Mouse (Mus musculus) neural tube, embryonic 11.5 days (tissue): Measurements from ENCODE around the gene Hsd17b2. TPM values are rescaled to one million over a fixed set of nuclear protein-coding genes. Genes with fewer than 3 reads are reported as not detected.

ENCODE experiments used
- ATAC-seq: fragments of 200-750 bp; cut with Nextera tagmentation; 2 replicates; pipeline ENCODE4 v1.8.0; 2017; ENCODE audit warnings: moderate number of reproducible peaks, mild to moderate bottlenecking, moderate TSS enrichment, moderate library complexity; ENCODE audit not compliant: insufficient read depth, low FRiP score, low TSS enrichment
- DNase-seq: peaks from one replicate; pipeline ENCODE4 v3.0.0-alpha.2; 2015; ENCODE audit warnings: low spot score
- H3K27ac ChIP-seq: fragments of 300-500 bp; sonication (generic); 2 replicates; pipeline ENCODE4 v1.5.1; 2014; ENCODE audit warnings: low read depth, mild to moderate bottlenecking, low read length
- H3K27me3 ChIP-seq: fragments of 300-500 bp; sonication (generic); 2 replicates; pipeline ENCODE4 v1.6.1; 2014; ENCODE audit warnings: mild to moderate bottlenecking, low read length, mixed read lengths; ENCODE audit not compliant: control insufficient read depth, insufficient read depth
- H3K36me3 ChIP-seq: fragments of 300-500 bp; sonication (generic); 2 replicates; pipeline ENCODE4 v1.6.1; 2014; ENCODE audit warnings: mild to moderate bottlenecking, low read length, moderate library complexity, mixed read lengths; ENCODE audit not compliant: control insufficient read depth, insufficient read depth
- H3K4me1 ChIP-seq: fragments of 300-500 bp; sonication (generic); 2 replicates; pipeline ENCODE4 v1.6.1; 2014; ENCODE audit warnings: low read length, mixed read lengths; ENCODE audit not compliant: control insufficient read depth, insufficient read depth
- H3K4me2 ChIP-seq: fragments of 300-500 bp; sonication (generic); 2 replicates; pipeline ENCODE4 v1.6.1; 2014; ENCODE audit warnings: low read depth, mild to moderate bottlenecking, moderate library complexity
- H3K4me3 ChIP-seq: fragments of 300-500 bp; sonication (generic); 2 replicates; pipeline ENCODE4 v1.5.1; 2014; ENCODE audit warnings: low read depth, low read length
- H3K9ac ChIP-seq: fragments of 300-500 bp; sonication (generic); 2 replicates; pipeline ENCODE4 v1.6.1; 2014; ENCODE audit warnings: mild to moderate bottlenecking, low read length
- H3K9me3 ChIP-seq: fragments of 300-500 bp; sonication (generic); 2 replicates; pipeline ENCODE4 v1.6.1; 2016; ENCODE audit warnings: low read length; ENCODE audit not compliant: control insufficient read depth
- WGBS: fragments of 180-500 bp; shearing (Covaris S2); extraction: QIAGEN DNeasy Blood & Tissue Kit; methylation state at CpG from one replicate; pipeline ENCODE4 v1.1.7; 2014; 5-methylcytosine and 5-hydroxymethylcytosine counted together
- polyA plus RNA-seq: library from polyadenylated mRNA; unstranded; fragments of >200 nt; fragmentation: Nextera tagmentation; extraction: Ambion mirVana; gene quantifications from 2 replicates; pipeline ENCODE4 v1.2.1, GENCODE M21; 2014

The Hsd17b2 gene
- polyA plus RNA-seq, 1 experiment from 2014 or later: not detected

DNA sequence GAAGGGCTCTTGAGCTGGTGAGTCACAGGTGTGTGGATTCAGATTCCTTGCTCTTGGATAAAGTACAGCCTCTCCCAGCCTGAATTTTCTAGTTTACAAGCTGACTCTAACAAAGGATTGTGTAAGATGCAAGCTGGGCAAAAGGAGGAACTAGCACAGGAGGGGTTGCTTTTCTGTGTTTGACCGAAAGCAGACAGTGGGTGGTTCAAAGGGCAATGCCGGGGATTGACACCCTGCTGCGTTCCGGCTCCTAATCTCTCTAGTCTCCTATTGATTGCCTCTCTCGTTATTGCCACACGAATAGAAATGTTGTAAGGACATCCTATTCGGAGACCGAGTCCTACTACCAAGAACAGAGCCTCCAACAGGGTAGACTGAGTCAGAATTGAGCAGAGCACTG lies 1.0 kb upstream of the Hsd17b2 start:
- Histone ChIP-seq H3K27me3 (no peaks in the 10 kb centered on the region), H3K4me2 (no peak overlapping the region), H3K9ac (no peak overlapping the region), H3K36me3 (no peaks in the 10 kb centered on the region), H3K27ac (no peak overlapping the region), H3K4me3 (no peak overlapping the region), H3K9me3 (no peaks in the 10 kb centered on the region), H3K4me1 (no peaks in the 10 kb centered on the region)
- 72% methylated on average over 8 of the region's 8 CpGs for WGBS
- no peak for ATAC-seq
- DNase-seq: no peak

DNA sequence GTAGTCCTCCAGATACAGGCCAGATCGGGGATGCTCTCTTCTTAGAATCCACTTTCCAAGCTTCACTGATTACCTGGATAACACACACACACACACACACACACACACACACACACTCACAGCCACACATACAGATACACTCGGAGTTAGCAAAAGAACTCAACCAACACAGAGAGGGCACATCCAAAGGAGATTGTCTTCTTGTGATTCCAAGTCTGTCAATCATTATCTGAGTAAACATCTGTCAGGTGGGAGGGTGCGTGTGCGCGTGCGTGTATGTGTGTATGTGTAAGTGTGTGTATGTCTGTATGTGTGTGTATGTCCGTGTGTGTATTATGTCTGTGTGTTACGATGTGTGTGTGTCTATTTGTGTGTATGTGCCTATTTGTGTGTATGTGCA lies 458 bp upstream of the Hsd17b2 start:
- H3K9ac ChIP-seq: no peak overlapping the region
- no peaks in the 10 kb centered on the region for H3K36me3 ChIP-seq
- H3K27ac ChIP-seq: no peak overlapping the region
- no peaks in the 10 kb centered on the region for H3K4me1 ChIP-seq
- H3K27me3 ChIP-seq: no peaks in the 10 kb centered on the region
- H3K9me3 ChIP-seq: no peaks in the 10 kb centered on the region
- 89% methylated on average over 8 of the region's 8 CpGs for WGBS
- DNase-seq: no peak
- no peak for ATAC-seq
- no peak overlapping the region for H3K4me3 ChIP-seq
- no peak overlapping the region for H3K4me2 ChIP-seq

DNA sequence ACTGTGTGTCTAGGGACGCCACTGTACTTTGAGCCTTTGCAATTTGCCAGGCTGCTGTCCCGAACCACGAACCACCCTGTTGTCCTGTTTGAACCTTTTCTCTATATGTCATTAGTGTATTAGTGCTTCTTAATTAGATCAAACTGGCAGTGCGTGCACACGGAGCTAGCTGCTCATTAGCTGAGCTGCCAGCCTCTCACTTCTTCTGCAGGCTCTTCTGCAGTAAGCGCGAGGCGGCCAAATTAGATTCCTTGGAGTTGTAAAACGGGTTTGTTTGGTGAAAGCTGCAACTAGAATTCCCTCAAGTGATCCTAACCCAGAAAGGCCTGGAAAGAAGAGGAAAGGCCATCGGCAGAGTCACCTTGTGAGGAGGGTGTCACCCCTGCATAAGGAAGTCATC lies 997 bp downstream of the Hsd17b2 start:
- no peaks in the 10 kb centered on the region for H3K36me3 ChIP-seq
- H3K4me1 ChIP-seq: no peaks in the 10 kb centered on the region
- no peak overlapping the region for H3K27ac ChIP-seq
- H3K27me3 ChIP-seq: no peaks in the 10 kb centered on the region
- 56% methylated on average over 10 of the region's 10 CpGs for WGBS
- DNase-seq: no peak
- no peaks in the 10 kb centered on the region for H3K9me3 ChIP-seq
- no peak overlapping the region for H3K4me2 ChIP-seq
- no peak overlapping the region for H3K9ac ChIP-seq
- ATAC-seq: no peak
- no peak overlapping the region for H3K4me3 ChIP-seq

DNA sequence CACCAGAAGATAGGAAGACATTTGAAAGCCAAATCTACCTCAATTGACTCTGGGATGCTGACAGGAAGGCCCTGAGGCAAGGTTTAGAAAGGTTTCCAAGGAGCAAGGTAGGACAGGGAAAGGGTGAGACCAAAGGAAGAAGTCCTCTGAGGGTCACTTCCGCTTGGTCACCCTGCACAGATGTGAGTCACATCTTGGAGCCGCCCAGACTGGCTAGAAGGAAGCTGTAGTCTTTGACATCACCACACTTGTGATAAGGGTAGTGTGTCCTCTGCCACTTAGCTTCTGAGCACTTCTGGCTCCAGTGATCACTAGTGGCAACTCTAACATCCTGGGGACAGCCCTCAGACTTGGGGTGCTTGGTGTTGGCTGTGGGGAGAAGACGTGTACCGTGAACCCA lies 4.4 kb downstream of the Hsd17b2 start:
- no peak for ATAC-seq
- 92% methylated on average over 4 of the region's 4 CpGs for WGBS
- H3K4me3 ChIP-seq: no peak overlapping the region
- H3K4me1 ChIP-seq: no peaks in the 10 kb centered on the region
- no peak overlapping the region for H3K27ac ChIP-seq
- H3K27me3 ChIP-seq: no peaks in the 10 kb centered on the region
- no peak for DNase-seq
- H3K36me3 ChIP-seq: no peaks in the 10 kb centered on the region
- H3K9ac ChIP-seq: no peak overlapping the region
- H3K9me3 ChIP-seq: no peaks in the 10 kb centered on the region
- H3K4me2 ChIP-seq: no peak overlapping the region

DNA sequence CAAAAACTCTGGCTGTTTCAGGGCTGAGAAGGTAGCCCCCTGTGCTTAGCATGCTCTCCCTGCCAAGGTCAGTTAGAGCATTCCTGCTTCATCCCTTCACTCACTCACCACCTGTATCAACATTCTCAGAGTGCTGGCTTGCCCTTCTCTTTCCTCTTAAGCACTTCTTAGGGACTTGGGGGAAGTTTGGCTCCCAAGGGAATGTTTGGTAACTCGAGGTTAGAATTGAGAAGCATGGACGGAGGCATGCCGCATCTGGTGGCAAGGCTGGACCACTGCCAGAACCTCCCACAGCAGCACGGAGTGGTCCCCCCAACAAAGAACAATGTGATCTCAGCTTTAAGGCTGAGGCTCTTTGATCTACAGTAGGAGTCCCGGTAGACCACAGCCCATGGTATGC lies 10.5 kb downstream of the Hsd17b2 start:
- H3K27ac ChIP-seq: no peak overlapping the region
- H3K4me1 ChIP-seq: no peaks in the 10 kb centered on the region
- peak; percentile 22 for DNase-seq
- WGBS: 60% methylated on average over 5 of the region's 5 CpGs
- no peak overlapping the region for H3K4me3 ChIP-seq
- no peaks in the 10 kb centered on the region for H3K36me3 ChIP-seq
- no peak overlapping the region for H3K9ac ChIP-seq
- H3K27me3 ChIP-seq: no peaks in the 10 kb centered on the region
- ATAC-seq: no peak
- H3K4me2 ChIP-seq: no peak overlapping the region
- no peaks in the 10 kb centered on the region for H3K9me3 ChIP-seq

DNA sequence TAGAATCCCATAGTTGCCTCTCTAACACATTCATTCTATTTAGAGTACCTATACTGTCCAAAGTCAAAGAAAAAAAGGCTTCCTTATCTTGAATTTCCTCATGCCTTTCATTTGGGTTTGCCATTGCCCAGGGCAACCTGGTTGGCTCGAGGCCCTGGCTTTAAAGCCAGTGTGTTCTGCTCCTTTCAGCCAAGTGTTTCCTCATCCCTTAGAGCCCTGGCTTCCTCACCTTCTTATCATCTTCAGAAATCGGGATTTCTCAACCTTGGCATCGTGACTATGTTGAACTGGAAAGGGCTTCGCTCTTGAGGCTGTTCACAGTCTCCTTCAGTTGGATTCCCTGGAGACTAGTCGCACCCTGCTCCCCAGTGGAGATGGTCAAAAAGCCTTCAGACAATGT lies 12.9 kb downstream of the Hsd17b2 start:
- ATAC-seq: no peak
- Histone ChIP-seq H3K27ac (no peak overlapping the region), H3K9ac (no peak overlapping the region), H3K4me3 (no peak overlapping the region), H3K36me3 (no peaks in the 10 kb centered on the region), H3K4me1 (no peaks in the 10 kb centered on the region), H3K4me2 (no peak overlapping the region), H3K9me3 (no peaks in the 10 kb centered on the region), H3K27me3 (no peaks in the 10 kb centered on the region)
- WGBS: 85% methylated on average over 5 of the region's 5 CpGs
- no peak for DNase-seq

DNA sequence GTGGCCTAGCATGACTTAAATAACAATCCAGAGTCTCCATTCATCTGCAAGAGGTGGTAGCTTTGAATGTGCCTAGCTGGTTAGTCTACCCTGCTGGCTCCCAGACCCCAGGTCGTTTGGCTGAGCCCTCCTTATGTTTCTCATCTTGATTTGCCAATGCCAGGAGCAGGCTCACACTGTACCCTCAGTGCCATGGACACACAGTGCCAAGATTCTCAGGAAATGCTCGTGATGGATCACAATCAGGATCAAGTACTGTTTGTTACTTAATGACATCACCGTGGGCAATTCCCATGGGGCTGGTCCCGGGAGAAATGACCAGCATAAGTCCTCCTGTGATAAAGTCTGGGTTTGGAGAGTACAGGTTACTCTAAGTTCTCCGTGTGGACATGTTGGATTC lies 14.2 kb downstream of the Hsd17b2 start:
- H3K27me3 ChIP-seq: no peaks in the 10 kb centered on the region
- DNase-seq (no peak), ATAC-seq (no peak)
- no peaks in the 10 kb centered on the region for H3K36me3 ChIP-seq
- H3K4me2 ChIP-seq: no peak overlapping the region
- no peak overlapping the region for H3K27ac ChIP-seq
- no peak overlapping the region for H3K4me3 ChIP-seq
- H3K9ac ChIP-seq: no peak overlapping the region
- H3K9me3 ChIP-seq: no peaks in the 10 kb centered on the region
- whole genome bisulfite sequencing: 72% methylated on average over 5 of the region's 5 CpGs
- no peaks in the 10 kb centered on the region for H3K4me1 ChIP-seq

DNA sequence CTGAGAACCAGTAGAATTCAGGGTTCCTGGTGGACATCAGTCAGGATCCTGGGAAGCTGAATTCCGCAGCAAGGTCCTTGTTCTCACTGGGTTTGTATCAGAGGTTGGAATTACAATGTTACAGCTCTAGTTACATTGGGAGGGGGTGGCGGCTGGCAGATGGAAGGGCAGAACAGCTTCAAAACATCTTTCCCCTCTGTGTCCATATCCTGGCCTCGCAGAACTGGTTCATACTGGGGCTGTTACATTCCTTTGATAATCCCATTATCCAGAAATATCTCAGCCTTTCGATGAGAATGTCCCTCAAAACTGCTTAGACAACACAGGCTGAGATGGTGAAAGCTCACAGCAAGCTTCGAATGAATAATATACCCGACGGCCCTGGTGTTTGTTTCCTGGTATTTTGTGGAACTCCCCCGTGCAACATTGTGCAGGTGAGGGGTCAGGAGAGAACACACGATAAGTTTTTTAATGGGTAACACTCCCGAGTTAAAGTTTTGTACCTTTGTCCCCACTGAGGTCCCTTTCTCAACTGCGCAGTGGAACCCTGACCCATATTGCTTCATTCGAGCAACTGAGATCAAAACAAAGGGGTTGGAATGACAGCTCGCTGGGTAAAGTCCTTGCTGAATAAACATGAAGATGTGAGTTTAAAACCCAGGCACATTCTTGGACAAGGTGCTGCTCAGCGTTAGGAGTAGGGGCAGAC lies 16.6 kb downstream of the Hsd17b2 start:
- Histone ChIP-seq H3K4me1 (no peaks in the 10 kb centered on the region), H3K27me3 (no peaks in the 10 kb centered on the region), H3K9me3 (no peaks in the 10 kb centered on the region), H3K4me3 (no peak overlapping the region), H3K4me2 (no peak overlapping the region), H3K27ac (no peak overlapping the region), H3K9ac (no peak overlapping the region), H3K36me3 (no peaks in the 10 kb centered on the region)
- 89% methylated on average over 14 of the region's 14 CpGs for WGBS
- DNase-seq: no peak
- ATAC-seq: no peak

DNA sequence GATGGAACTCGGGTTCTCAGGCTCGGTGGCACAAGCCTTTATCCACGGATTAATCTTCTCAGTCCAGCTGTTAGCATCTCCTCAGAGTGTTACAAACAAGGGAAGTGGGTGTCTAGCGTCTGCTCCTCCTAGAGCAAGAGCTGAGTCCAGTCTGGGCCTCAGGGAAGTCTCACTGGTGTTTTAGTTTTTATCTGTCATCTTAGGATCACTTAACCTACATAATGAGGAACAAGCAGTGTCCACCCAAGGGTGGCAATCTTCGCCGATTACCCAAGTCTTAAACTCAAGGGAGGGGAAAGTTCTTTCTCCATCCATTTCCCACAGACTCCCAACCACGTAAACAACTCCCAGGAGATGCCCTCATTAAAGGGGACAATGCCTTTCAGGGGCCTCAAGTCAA lies 24.8 kb downstream of the Hsd17b2 start:
- Histone ChIP-seq H3K4me2 (no peak overlapping the region), H3K27me3 (no peaks in the 10 kb centered on the region)
- DNase-seq: no peak

More for the DNA sequence above, 24.8 kb downstream of the Hsd17b2 start:
- no peaks in the 10 kb centered on the region for H3K9me3 ChIP-seq
- no peak overlapping the region for H3K9ac ChIP-seq
- no peak for ATAC-seq
- 72% methylated on average over 7 of the region's 7 CpGs for WGBS
- no peaks in the 10 kb centered on the region for H3K4me1 ChIP-seq
- no peak overlapping the region for H3K27ac ChIP-seq
- no peak overlapping the region for H3K4me3 ChIP-seq
- H3K36me3 ChIP-seq: no peaks in the 10 kb centered on the region
